Mouse (Mus musculus): Measurements from ENCODE around the gene Cldn22.

Gene Cldn22

DNA sequence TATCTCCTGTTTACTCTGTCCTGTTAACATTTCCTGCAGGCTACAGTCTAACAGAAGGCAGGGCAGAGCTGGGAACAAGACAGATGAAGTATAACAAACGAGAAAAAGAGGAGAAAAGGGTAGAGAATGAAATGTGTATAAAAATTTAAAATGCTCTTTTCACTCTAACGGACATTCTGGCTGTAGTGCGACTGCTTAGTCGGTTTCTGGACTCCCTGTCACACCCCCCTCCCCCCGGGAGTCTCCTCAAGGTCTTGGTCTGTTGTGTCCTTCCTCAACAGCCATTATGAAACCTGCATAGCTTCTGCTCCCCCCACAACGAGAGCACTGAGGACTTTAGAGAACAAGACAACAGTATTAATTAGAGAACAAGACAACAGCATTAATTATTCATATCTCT lies 8.3 kb downstream of the Cldn22 start:
- no peak for DNase-seq (ENCODE audit: inconsistent ontology term)

DNA sequence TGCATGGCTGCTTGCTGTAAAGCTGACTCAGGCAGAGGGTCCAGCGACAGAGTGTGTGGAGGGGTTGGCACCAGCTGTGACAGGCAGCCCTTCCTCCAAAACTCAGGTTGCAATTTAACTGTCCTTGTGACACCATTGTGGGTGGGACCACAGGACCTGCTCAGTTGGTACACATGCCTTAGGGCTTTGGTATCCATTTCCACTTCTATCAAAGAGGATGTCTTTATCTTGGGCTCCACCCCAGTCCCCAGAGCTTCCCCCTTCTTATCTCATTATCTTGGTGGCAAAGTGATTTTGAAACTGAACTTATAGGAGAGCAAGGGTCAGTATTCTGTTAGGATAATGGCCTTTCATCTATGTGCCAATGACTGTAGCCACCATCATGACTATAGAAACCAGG lies 9.7 kb downstream of the Cldn22 start:
- no peak for DNase-seq (ENCODE audit: inconsistent ontology term)

DNA sequence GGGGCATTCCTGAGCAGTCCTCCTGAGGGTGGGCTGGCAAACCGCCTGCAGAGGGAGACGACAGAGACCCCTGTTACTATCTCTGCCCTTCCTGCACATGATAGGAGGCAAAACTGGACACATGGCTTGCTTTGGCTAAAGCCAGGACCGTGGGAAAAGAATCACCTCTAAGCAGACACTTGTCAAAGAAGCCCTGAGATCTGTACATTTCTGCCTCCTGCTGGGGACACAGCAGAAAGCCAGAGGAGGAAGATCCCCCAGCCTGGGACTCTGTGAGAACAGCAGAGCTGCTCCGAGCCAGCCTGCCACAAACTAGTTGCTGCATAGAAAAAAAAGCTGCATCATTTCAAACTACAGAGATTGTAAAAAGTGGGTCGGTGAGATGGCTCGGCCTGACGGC lies 18.8 kb downstream of the Cldn22 start:
- peak; percentile 35 for DNase-seq (ENCODE audit: inconsistent ontology term)

DNA sequence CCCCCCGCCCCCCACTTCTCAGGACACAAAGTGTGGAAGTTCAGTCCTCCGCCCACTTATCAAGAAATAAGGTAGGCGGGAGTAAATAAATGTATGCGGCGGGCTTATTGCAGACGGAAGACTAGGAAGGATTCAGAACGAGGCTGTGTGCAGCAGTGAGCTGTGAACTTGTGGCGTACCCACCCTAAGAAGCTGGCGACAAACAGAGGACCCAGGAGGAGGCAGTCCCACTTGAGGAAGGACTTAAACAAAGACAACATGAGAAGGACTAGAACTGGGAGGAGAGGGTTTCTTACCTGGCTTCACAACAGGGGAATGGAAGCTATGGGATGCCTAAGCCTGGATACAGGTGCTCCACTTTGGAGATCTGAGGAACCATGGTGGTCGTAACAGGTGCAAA lies 19.4 kb downstream of the Cldn22 start:
- no peak for DNase-seq (ENCODE audit: inconsistent ontology term)

DNA sequence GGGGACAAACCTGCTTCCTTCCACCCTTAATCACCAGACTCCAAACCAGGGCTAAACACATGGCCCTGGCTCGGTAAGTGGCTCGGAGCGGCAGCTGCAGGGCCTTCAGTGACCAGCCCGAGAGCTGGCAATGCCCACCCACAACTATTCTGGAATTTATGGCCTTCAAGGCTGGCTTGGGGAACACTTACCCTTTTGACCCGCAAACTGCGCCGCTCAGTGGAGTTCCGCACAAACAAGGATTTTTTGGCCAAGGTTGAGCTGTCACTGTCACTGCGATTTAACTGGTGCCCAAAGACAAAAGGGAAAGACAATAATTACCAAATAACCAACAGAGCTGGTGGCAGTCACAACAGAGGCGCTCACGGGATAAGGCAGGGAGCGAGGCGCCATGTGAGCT lies 21.7 kb downstream of the Cldn22 start:
- peak; percentile 96 for DNase-seq (ENCODE audit: inconsistent ontology term)

DNA sequence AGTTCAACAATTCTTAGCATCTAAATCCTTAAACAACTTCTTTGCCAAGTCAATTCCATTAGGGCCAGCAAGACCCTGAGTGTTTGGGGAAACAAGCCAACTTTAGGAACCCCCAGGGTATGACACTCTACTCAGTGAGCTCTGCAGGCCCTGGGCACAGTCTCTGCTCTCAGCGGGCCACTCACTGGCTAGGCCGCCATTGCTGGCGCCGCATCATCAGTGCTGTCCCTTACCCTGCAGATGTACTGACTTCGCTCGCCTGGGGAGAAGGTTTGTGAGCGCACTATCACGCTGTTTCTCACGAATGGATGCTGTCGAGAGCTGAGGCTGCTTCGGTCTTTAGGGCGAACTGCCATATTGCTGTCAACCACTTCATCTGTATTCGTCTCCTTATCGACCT lies 22.9 kb downstream of the Cldn22 start:
- DNase-seq (ENCODE audit: inconsistent ontology term): no peak

DNA sequence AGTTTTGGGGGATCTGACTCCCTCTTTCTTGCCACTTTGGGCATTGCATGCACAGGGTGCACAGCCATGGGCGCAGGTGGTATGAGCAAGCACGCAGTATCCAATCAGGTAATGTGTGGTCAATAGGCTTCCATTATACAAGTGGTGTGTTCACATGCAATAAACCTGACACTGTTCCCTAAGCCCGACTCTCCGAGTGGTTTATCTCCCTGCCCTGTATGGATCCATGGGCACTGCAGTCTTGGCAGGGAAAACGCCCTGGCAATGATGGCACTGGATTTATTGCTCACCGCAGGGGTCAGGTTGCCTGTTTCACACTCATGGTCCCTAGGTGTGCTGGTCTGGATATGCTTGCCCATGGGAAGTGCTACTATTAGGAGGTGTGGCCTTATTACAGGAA lies 23.6 kb downstream of the Cldn22 start:
- no peak for DNase-seq (ENCODE audit: inconsistent ontology term)

DNA sequence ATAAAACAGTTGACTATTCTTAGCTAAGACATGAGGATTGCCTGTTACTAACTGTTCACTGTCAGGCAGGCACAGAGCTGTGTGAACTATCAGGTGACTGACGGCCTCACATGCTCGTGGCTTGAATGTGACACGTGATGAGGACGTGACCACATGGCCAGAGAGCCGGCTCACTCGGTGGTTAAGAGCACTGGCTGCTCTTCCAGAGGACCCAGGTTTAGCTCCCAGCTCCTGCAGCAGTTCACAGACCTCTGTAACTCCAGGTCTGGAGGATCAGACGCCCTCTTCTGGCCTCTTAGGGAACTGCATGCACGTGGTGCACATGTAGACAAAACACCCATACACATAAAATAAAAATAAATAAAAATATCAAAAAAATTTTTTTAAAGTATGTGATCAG lies 25.6 kb downstream of the Cldn22 start:
- no peak for DNase-seq (ENCODE audit: inconsistent ontology term)

DNA sequence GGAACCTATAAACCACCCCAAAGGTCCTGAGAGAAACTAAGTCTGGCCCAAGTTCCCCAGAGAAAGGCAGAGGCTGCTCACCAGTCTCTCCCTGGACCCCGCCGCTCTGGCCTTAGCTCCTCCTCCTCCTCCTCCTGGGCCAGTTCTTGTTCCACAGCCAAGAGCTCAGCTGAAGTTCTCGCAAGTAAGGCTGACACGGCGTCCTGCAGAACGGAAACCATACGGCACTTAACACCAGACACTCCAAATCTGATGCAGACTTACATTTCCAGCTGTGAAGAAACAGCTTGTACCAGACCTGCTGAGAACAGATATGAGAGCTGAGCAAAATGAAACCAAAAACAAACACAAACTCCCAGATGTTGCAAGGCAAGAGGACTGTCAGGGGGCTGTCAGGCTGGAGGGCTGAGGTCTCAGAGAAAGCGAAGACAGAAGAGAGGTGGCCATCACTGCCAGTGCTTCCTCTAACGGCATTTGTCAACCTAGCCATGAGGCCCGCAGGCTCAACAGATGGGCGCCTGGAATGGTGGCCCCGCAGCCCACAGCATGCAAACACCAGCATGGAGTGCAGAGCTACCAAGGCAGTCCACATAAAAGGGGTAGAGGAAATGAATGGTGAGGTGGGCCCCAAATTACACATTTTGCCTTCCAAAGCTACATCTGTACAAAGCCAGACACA lies 27.7 kb downstream of the Cldn22 start:
- DNase-seq (ENCODE audit: inconsistent ontology term): peak; percentile 39

DNA sequence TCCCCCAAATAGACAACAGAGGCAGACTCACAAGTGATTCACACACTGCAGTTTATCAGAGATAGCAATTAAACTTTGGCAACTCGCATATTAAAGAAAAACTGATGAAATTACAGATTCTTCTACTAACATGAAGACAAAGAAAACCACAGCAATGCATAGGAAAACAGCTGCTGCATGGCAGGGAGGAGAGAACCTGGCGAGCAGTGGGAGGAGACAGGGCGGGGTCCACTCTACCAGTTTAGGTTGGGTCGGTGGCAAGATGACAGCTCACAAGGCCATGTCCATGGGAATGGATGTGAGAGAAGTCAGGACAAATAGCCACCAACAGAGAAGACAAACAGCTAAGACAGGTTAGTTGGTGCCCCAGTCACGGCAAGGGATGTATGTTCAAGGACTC lies 28.5 kb downstream of the Cldn22 start:
- DNase-seq (ENCODE audit: inconsistent ontology term): peak; percentile 75

DNA sequence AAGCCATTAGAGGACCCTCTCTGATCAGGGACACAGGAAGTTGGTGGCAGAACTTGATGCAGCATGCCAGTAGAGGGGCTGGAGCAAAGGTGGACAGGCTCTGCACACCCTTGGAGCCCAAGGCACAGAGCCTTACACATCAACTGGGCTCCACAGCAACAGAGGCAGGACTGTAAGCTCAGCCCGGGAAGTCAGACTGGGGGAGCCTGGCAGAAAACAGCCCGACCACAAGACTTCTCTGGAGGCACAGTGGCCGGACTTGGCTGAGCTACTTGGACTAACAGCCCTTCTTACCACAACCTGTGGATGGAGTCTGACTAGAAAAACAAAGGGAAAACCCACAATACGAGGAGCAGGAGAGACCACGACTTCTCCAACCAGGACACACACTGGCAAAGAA lies 29.1 kb downstream of the Cldn22 start:
- DNase-seq (ENCODE audit: inconsistent ontology term): no peak

DNA sequence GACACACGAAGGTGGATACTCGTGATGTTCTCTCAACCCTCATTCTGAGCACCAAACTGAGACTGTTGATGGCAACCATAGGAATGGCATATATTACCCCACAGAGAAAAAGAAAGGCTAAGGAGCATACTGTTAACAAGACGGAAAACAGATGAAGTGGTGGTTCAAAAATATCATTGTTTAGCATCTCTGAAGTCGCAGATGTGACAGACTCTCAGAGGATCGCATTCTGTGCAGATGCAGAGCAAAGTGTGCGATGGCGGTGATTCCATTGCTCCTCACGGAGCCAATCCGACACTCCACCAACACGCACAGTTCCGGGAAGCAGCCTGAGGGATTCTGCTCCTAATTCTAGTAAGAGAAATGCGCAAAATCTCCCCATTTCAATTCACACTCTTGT lies 35.0 kb downstream of the Cldn22 start:
- no peak for DNase-seq (ENCODE audit: inconsistent ontology term)

DNA sequence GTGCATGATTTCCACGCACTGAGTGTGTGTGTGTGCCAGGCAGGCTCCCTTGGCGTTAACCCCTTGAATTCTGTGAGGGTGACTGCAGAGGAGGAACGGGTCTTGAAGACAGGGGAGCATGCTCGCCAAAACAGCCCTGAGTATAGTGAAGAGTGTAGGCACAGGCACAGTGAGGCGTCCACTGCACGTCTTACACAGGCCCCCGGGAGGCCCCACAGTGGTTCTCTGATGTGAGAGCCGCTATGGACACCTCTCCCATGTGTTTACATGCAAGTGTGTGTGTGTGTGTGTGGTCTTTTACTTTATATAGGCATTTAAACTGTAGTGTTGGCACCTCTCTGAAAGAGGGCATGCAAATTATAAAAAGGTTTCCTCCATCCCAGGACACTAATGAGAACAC lies 42.3 kb downstream of the Cldn22 start:
- no peak for DNase-seq (ENCODE audit: inconsistent ontology term)

DNA sequence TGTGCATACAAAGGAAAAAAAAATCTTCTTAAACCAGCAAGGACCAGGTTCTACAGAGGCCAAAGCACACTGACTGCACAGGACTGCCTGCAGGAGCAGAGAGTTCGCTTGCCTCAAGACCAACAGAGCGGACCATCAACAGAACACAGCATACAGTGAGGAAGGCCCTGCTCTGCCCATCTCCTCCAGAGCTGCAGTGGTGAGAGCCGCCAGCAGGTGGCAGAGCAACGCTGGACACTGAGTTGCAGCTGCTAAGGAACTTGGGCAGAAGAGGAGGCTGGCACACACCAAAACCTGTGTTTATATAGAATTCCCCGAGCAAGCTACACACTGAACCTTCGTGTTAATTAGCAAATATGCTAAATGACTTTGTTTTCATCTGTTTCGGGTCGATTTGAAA lies 42.8 kb downstream of the Cldn22 start:
- peak; percentile 54 for DNase-seq (ENCODE audit: inconsistent ontology term)

DNA sequence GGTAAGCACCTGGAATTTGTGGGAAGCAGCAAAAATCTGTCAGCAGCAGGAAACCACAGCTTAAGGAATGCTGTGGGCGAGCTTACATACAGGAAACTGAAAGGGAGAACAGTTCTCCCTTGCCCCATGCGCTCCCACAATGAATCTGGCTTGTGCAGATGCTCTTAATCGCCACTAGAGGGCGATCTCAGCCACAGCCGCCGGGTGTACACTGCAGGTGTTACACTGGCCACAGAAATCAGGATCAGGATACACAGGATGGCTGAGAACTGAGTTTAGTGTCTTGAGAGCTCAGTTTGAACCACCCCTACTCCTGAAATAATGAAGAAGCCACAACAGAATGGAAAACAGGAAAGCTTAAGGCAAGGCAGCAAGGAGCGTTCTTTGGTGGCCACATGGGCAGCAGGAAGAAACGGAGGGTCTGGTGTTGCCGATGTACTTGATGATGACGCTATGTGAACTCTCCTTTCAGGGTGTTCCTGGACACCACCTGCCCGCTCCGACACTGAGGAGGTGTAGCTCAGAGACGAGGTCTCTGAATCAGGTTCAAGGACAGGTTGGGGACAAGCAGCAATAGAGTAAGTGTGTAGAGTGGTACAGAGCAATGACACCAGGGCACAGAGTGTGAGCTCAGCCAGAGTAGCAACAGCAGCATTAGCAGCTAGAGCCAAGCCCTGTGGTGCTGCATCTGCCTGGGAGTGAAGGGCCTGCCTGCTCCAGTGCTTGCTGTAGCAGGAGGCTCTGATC lies 48.3 kb downstream of the Cldn22 start:
- peak; percentile 45 for DNase-seq (ENCODE audit: inconsistent ontology term)

DNA sequence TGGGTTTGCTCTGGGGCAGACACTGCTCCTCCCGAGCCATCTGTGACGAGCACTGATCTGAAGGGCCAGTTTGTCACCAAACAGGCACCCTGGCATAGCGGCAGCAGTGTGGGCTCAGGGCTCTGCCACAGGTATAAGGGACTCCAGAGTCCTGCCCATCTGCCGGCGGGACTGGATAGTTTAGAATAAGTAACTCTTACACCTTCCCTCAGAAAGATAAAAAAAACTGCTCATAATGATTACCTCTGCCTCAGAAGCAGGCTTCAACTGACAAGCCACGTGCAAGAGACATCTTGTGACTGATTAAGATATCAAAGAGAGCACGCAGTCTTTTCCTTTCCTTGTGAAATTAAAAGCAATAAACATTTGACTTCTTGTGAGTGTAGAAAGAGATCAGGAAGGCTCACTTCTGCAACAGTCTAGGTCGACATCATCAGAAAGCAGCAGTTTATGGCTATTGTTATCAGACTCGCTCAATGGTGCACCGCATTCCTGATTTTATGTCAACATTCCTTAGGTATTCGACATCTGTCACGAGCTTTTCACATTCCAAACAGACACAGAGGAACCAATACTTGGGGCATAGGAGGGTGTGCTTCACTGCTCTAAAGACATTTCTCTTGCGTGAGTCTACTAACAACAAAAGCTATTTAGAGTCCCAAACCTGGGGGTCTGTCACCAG lies 50.4 kb downstream of the Cldn22 start:
- DNase-seq (ENCODE audit: inconsistent ontology term): peak; percentile 19
